9 mouse cellular contexts compared by ENCODE assay signal in the genomic region with DNA sequence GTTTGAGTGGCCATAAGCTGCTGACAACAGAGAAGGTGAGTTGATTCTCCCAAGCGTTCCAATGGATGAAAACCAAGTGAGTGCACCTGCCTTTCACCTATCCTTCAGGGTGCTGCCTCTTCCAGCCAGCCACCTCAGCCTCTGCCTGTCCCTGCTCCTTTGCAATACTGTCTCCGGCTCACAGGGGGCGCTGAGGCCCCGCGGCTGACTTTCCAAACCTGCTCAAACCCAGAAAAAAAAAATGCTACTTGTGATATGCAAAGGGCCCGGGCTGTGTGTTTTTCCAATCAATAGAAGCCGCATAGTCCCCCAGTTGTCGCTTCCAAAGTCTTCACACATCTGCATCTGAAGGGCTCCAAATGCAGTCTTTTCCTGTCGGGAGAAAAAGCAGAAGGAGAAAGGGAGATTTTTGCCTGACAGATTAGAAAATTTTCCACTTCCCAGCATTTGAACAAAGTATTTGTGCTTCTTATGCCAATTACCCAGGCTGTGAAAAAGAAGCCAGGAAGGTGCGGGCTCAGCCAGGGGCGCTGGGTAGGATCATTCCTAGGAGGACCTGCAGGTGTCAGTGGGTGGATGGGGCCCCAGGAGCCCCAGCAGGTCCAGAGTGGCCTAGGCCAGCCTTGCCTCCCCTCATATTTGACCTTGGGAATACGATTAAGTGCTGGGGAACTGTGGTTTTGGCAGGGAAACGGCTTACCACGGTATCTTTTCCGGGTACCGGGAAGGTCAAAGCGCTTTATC.
A peak's percentile ranks its signal among the peaks of the same experiment; 100 is the strongest.
DNase-seq lines count a peak whose midpoint lies in the region; ATAC-seq and TF ChIP-seq lines count a peak whose summit lies in the region.
"Had no signal": no experiment of that assay in that cellular context is flagged by ENCODE, and none has a peak within 500 bp of the region (broad histone marks: within the 10 kb centered on the region; RNA-seq: fewer than 3 reads in every experiment).

No protein-coding gene starts in this region.

- H3K27me3 ChIP-seq in midbrain, embryonic 16.5 days (ENCODE audit: control insufficient read depth, insufficient read depth, low read depth, low read length): no peaks in the 10 kb centered on the region

- H3K9me3 ChIP-seq in midbrain, embryonic 16.5 days (replicated peaks; ENCODE audit: control insufficient read depth, low read length, poor library complexity, severe bottlenecking): no peaks in the 10 kb centered on the region
- H3K9me3 ChIP-seq: heart, embryonic 13.5 days had no signal

- H3K9ac ChIP-seq in midbrain, embryonic 16.5 days (ENCODE audit: low read depth, low read length): no peak overlapping the region
- H3K9ac ChIP-seq: heart, embryonic 13.5 days had no signal

- ATAC-seq in midbrain, embryonic 16.5 days: peak; percentile 66

- no peak overlapping the region for H3K4me3 ChIP-seq in gastrocnemius, adult 2 months
- no peak overlapping the region for H3K4me3 ChIP-seq in cortical plate, adult 2 months (ENCODE audit: insufficient read depth, low read length)
- H3K4me3 ChIP-seq in midbrain, embryonic 16.5 days (ENCODE audit: low read depth, low read length): no peak overlapping the region
- H3K4me3 ChIP-seq: heart, embryonic 13.5 days had no signal

- no peak for TF ChIP-seq POLR2A in cortical plate, adult 2 months (IDR thresholded peaks at IDR 0.05; ENCODE audit: extremely low read depth, insufficient read depth, low read length)

- intact Hi-C loops in gastrocnemius, adult 2 months (cut with DNase I): loop anchor here (5.0 kb wide), 1 partner anchor 540 kb away; no protein-coding TSS in a partner anchor

- H3K4me2 ChIP-seq in midbrain, embryonic 16.5 days (ENCODE audit: low read length): no peak overlapping the region
- H3K4me2 ChIP-seq: heart, embryonic 13.5 days had no signal

- DNase-seq in gastrocnemius, adult 2 months: no peak
- DNase-seq in gastrocnemius, postnatal 25 days: no peak
- peak; percentile 2 for DNase-seq in adipocyte (ENCODE audit: low spot score)
- DNase-seq in heart, postnatal 4 days: peak; percentile 61
- DNase-seq in left cerebral cortex, adult 8-10 months (ENCODE audit: low spot score in 2 of 2): peak; percentile 67 to 87
- DNase-seq in thymus, postnatal 0 days (ENCODE audit: low spot score): peak; percentile 7

- no peaks in the 10 kb centered on the region for H3K4me1 ChIP-seq in cortical plate, adult 2 months (ENCODE audit: control insufficient read depth, insufficient read depth, low read length)
- peaks cover 6% of the 10 kb centered on the region; the same call in 1 of the 2 replicates for H3K4me1 ChIP-seq in midbrain, embryonic 16.5 days (ENCODE audit: control insufficient read depth, insufficient read depth, low read length)

- peak; percentile 66 for TF ChIP-seq CTCF in gastrocnemius, adult 2 months (IDR thresholded peaks at IDR 0.05)
- peak; percentile 82 for TF ChIP-seq CTCF in cortical plate, adult 2 months (IDR thresholded peaks at IDR 0.05; ENCODE audit: extremely low read depth, insufficient read depth, low read length)

- no peaks in the 10 kb centered on the region for H3K36me3 ChIP-seq in midbrain, embryonic 16.5 days (ENCODE audit: control insufficient read depth, insufficient read depth, low read length)
- H3K36me3 ChIP-seq: heart, embryonic 13.5 days had no signal

- WGBS in midbrain, embryonic 16.5 days: 21% methylated on average over 17 of the region's 17 CpGs

- H3K27ac ChIP-seq in gastrocnemius, adult 2 months: no peak overlapping the region
- no peak overlapping the region for H3K27ac ChIP-seq in cortical plate, adult 2 months (ENCODE audit: insufficient read depth, low read length)
- H3K27ac ChIP-seq in midbrain, embryonic 16.5 days (ENCODE audit: low read length): peak overlapping the region; percentile 62
- H3K27ac ChIP-seq: heart, embryonic 13.5 days had no signal

Comparison
In these comparisons a context has a peak if more than half of its experiments do, and no peak if none do; other contexts are left out.
1. DNase-seq: peak in adipocyte (single experiment), heart, postnatal 4 days (single experiment), left cerebral cortex, adult 8-10 months (2 of 2) and thymus, postnatal 0 days (single experiment); none in gastrocnemius, adult 2 months (single experiment) and gastrocnemius, postnatal 25 days (single experiment).